Mouse (Mus musculus) kidney, adult 18-20 months (tissue): Measurements from ENCODE around the gene Cpne4.
A peak's percentile ranks its signal among the peaks of the same experiment; 100 is the strongest.

Experiments
- DNase-seq: peaks from one replicate; pipeline ENCODE4 v3.0.0; 2021

Gene Cpne4

DNA sequence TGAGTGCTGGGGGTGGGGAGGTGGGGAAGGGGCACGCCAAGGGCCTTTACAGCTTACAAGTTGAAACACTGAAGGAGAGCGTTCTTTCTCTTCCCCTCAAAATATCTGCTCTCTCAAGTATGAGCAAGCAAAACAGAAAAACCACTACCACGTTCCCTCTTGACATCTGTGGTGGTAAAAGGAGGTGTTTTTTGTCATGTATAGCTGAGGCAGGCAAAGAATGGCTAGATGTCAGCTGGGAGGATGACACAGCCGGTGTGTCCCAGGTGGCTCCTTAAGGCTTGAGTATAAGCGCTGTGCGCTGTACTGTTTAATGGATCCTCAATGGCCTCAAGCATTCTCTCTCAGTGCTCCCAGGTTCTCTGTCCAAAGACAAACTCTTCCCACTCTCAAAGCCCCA lies 331.5 kb downstream of the Cpne4 start:
- DNase-seq, result no peak

GRCm38 (mm10) chr9:104890517-104890916 lies 343.4 kb downstream of the Cpne4 start:
- no peak for DNase-seq

DNA sequence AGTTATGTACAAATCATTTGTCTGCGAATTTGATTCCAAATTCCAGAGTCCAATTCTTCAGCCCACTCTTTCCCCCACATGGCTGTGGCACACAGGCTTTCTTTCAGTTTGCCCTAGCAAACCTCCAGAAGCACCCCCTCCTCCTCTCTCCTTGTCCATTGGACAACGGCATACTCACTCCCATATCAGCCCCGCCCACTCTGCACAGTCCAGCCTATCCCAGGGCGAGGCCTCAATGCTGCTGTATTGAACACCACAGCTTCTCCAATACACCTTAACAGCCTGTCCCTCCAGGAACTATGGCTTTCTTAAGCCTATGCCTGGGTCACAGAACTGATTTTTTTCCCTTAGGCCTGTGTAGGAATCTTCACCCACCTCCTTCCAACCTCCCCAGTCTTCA lies 348.3 kb downstream of the Cpne4 start:
- DNase-seq, result no peak

- no peak for DNase-seq
Observed at GRCm38 (mm10) chr9:104901118-104901517, 354.0 kb downstream of the Cpne4 start.

DNA sequence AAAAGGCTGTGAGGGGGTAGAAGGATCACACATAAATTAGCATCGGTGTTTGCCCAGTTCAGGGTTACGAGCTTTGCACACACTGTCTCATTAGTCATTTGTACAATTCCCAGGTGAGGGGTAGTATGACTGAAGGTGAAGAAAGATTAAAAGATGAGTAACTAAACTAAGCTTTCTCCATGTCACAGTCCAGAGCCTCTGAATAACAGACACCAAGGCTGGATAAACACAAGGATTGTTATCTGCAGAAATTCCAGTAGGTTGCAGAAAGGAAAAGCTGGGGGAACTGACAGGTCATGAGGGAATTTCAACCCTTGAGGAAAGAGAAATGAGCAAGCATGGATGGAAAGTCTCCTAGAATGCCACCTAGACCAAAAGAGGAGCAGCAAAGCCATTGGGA lies 354.7 kb downstream of the Cpne4 start:
- DNase-seq, result no peak

- no peak for DNase-seq
Observed at GRCm38 (mm10) chr9:104912686-104913085, 365.6 kb downstream of the Cpne4 start.

DNA sequence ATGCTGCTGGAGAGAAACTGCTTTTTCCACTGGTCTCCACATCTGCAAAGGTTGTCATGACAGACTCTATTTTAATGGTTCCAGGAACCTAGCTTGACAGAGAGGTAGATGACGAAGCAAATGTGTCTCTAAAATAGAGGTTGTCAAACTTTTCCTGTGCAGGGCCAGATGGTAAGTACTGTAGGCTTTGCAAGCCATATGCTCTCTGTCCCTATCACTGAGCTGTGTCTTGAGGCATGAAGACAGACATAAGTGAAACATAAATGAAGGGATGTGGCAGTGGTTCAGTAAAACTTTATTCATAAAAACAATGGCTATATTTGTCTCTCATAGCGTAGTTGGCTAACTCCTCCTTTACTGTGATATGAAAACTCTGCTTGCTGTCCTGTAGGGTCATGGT lies 366.2 kb downstream of the Cpne4 start:
- DNase-seq, result no peak

- no peak for DNase-seq
Observed at GRCm38 (mm10) chr9:104921197-104921596, 374.1 kb downstream of the Cpne4 start.

DNA sequence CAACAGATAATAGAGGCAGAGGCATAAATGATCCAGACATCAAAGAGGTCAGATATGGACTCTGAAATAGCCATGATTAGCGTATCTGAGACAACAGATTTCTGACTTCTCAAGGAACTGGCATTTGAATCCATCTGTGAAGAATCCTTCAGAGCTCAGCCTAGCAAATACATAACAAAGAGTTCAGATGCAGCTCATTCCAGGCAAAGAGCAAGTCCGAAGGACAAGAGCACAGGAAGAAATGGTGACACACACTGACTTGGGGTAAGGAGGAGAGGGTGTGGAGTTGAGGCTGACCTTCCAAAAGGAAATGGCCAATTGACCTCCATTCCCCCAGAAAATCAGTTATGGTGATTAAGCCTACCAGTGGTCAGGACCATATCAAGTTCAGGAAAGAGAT lies 375.0 kb downstream of the Cpne4 start:
- no peak for DNase-seq

DNA sequence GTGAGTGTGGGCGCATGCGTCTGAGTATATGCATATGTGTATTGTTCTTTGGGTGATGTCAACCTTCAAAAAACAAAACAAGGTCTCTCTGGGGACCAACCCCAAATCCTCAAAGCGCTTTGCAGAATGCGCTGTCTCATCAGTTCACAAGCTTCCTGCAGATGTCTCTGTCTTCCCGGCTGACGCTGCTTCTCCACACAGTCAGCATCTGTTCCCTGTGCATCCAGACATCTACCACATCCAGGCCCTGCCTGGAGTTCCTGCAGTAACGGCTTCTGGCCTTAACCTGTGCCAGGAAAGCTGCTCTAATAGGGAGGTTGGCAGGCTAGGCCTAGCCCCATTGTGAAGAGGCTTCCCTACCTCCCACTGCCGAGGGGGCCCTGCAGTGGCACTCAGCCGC lies 381.7 kb downstream of the Cpne4 start:
- DNase-seq, result no peak

DNA sequence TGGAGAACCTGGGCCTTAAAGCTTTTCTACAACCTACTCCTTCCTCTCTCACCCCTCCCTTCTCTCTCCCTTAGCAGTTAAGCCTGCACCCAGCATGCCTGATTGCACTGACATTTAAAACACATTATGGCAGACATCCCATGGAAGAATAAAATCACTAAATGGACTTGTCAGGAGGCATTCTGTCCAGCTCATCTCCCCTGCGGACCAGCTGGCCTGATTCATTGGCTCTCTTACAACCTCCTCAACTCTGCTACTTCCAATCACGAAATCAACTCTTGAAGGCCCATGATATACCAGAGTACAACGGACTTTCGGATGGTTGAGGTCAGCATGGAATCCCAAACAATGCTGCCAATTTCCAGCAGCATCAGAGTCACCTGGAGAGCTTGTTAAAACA lies 393.3 kb downstream of the Cpne4 start:
- no peak for DNase-seq

GRCm38 (mm10) chr9:104950551-104950950 lies 403.5 kb downstream of the Cpne4 start:
- DNase-seq, result no peak

DNA sequence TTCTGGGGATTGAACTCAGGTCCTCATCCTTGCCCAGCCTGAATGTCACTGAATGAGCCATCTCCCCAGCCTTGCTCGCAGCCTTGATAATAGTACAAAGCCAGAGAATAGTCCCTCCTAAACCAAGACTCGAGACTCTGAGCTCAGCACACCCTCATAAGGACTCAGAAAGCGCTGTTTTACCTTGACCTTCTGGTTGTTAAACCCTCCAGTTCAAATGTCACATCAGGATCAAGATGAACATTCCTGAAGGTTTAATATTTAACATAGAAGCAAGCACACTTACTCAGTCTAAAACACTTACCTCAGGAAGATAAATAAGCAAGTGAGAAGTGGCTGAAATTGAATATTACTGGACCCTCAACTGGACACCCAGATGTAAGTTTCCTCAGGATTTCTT lies 405.1 kb downstream of the Cpne4 start:
- peak; percentile 4 for DNase-seq

- DNase-seq, result no peak
Observed at GRCm38 (mm10) chr9:104972828-104973227, 425.7 kb downstream of the Cpne4 start.

DNA sequence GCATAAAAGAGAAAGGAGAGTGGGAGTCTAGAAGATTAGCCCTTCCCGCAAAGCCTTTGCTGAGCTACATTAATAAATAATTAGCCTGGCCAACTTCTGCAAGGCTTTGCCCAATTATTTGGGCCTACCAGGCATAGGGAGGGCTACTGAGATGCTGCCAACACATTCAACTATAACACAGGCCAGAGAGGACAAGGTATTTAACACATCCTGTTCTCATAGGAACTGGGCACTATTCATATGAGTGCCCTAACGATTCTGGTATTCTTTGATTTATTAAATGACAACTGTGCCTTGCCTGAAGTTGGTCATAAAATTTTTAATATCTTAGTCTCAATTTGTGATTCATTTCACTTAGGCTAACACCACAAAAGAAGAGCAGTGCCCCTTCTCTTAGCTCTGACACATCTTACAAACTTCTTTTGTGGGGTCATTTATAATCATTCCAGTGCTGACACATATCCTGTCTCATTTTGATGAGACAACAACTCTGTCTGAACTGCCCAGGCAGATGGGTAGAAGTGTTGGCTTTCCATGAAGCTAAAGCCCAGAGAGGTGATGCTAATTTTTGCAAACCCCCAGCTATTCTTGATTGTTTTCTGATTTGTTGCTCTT lies 435.0 kb downstream of the Cpne4 start:
- DNase-seq, result no peak

GRCm38 (mm10) chr9:104998225-104998624 lies 451.1 kb downstream of the Cpne4 start:
- DNase-seq, result no peak

DNA sequence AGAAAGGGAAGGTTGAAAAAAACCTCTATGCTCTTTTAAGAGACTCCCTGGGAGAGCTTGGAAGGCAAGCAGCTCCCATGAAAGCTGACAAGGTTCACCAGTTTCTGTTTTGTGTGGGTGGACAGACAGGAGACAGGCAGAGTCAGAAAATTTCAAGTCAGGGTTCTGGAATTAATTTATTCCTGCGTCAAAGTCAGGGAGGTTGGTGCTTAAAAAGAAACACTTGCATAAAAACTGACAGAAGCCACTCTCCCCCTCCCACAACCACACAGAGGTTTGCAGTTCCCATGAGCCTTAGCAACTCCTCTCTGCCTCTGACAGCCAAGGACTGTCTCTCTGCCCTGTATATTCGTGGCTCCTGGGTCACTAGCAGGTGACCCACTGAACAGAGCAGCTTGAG lies 463.6 kb downstream of the Cpne4 start:
- DNase-seq, result peak; percentile 10

- DNase-seq, result peak; percentile 55
Observed at GRCm38 (mm10) chr9:105018186-105018585, 471.1 kb downstream of the Cpne4 start.

- no peak for DNase-seq
Observed at GRCm38 (mm10) chr9:105028311-105028710, 481.2 kb downstream of the Cpne4 start.

DNA sequence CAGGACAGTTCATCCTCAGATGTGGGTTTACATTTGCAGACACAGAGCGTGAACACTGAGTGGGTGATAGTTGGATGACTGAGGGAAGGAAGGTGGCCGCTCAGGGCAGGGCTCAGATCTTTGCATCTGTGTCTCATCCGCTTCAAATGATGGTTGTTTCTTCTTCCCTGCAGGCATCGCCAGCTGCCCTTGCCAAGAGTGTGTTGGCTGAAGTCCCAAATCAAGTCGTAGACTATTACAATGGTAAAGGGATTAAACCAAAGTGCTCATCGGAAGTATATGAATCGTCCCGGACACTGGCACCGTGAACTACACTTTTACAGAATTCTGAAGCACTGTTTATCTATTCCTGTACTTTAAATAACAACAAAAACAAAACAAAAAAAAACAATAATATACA lies 485.5 kb downstream of the Cpne4 start:
- DNase-seq, result no peak

- DNase-seq, result no peak
Observed at GRCm38 (mm10) chr9:105033641-105034040, 486.6 kb downstream of the Cpne4 start.

GRCm38 (mm10) chr9:105037847-105038246 lies 490.8 kb downstream of the Cpne4 start:
- DNase-seq, result no peak

GRCm38 (mm10) chr9:105046014-105046413 lies 498.9 kb downstream of the Cpne4 start:
- no peak for DNase-seq

DNA sequence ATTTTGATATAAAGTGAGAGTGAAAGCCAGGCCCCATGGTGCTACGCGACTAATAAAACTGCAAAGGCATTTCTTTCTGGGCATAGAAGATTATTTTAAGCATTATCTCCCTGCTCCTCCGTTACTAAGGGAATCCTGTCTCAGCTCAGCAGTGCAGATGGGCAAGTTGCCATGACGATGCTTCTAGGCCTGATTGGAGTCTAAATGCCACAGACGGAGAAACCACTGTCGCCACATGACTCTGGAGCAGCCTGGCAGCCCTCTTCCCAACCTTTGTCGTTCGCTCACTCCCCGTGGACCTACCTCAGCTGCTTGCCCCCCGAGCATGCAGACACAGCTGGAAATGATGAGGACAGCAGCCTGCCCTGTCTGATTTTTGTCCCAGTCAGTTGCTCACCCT lies 501.3 kb downstream of the Cpne4 start:
- no peak for DNase-seq

DNA sequence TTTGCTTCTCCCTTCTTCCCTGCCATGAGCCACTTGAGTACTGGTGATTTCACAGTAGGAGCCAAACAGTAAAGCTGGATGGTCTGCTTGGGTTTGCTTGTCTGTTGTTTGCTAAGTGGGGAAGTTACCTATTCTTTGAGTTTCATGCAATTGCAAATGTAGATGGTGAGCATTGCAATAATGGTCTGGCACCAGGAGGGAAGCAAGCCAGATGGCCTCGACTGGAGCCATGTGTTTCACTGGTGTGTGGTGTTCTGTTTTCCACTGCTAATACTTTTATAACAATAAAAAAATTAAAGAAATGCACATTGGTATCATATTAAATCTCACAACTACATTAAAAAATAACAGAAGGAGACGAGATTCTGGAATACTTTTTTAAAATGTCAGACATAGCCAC lies 502.6 kb downstream of the Cpne4 start:
- no peak for DNase-seq

GRCm38 (mm10) chr9:105050257-105050656 lies 503.2 kb downstream of the Cpne4 start:
- no peak for DNase-seq
